Mouse (Mus musculus): Measurements from ENCODE around the gene Stk17b. TPM values are rescaled to one million over a fixed set of nuclear protein-coding genes. Genes with fewer than 3 reads are reported as not detected.
A peak's percentile ranks its signal among the peaks of the same experiment; 100 is the strongest.
"Not testable (repeated sequence)": the region's sequence is repeated elsewhere in the genome, so short reads cannot be mapped to it uniquely, and the experiment has no call there.

Stk17b gene
- total and polyA plus RNA-seq, 2 experiments = 0.82 to 7.2 TPM

DNA sequence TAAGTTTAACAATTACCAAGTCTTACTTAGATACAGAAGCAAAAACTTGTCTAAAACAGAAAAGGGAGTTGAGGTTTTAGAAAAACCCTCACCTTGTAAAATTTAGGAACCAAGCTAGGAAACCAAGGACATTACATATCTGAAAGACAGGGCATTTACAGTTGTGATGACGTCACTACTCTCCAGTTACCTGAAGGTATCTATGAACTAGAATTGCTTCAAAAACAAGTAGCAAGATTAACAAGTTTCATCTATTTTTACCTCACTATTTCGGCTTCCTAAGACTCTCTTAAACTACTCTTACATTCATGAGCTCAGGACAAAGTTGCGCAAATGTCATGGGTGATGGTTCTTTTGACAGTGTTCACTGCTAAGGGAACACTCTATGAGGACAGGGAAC, 12.1 kb downstream of the Stk17b start:
- H3K4me3 ChIP-seq (ENCODE audit: insufficient read depth, low read depth, low read length) = no peak overlapping the region
- 96% methylated on average over 3 of the region's 3 CpGs for WGBS
- H3K79me2 ChIP-seq (ENCODE audit: control insufficient read depth, insufficient read depth, low read length) = no peaks in the 10 kb centered on the region; the same call in 1 of the 2 replicates
- TF ChIP-seq POLR2A (IDR thresholded peaks at IDR 0.05; ENCODE audit: extremely low read depth, insufficient read depth, low read length) (no peak), CTCF (IDR thresholded peaks at IDR 0.05; ENCODE audit: low read depth, low read length) (no peak)
- H3K9ac ChIP-seq (ENCODE audit: low read depth, low read length) = no peak overlapping the region
- no peak overlapping the region for H3K27ac ChIP-seq (replicated peaks; ENCODE audit: insufficient read depth, low read depth, low read length)
- H3K27me3 ChIP-seq (ENCODE audit: control insufficient read depth, insufficient read depth, low read length) = no peaks in the 10 kb centered on the region
- peaks cover 2% of the 10 kb centered on the region; the same call in 1 of the 2 replicates for H3K4me1 ChIP-seq (ENCODE audit: control insufficient read depth, insufficient read depth, low read length)
- DNase-seq (ENCODE audit: extremely low read depth, low read depth, low spot score) = no peak
- peaks cover 1% of the 10 kb centered on the region; the same call in 1 of the 2 replicates for H3K36me3 ChIP-seq (ENCODE audit: control insufficient read depth, insufficient read depth, low read length)

DNA sequence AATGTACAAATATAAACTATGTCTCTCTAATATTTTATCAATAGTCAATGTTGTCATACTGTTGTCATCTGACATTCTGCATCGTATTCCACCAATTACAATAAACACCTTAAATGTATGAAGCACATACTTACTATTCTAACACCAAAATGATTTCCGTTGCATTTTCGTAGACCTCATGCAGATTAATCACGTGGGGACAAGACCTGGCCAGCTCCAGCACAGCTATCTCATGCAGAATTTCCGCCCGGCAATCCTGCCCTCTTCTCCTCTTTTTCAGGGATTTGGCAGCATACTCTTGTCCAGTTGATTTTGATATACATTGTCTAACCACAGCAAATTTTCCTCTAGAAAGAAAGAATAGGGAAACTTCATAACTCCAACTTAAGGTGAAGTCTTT, 13.5 kb downstream of the Stk17b start:
- Histone ChIP-seq H3K36me3 (ENCODE audit: control insufficient read depth, insufficient read depth, low read length) (peaks cover 1% of the 10 kb centered on the region; the same call in 1 of the 2 replicates), H3K27ac (replicated peaks; ENCODE audit: insufficient read depth, low read depth, low read length) (no peak overlapping the region), H3K4me3 (ENCODE audit: insufficient read depth, low read depth, low read length) (no peak overlapping the region), H3K9ac (ENCODE audit: low read depth, low read length) (no peak overlapping the region), H3K4me1 (ENCODE audit: control insufficient read depth, insufficient read depth, low read length) (no peaks in the 10 kb centered on the region; the same call in 1 of the 2 replicates), H3K79me2 (ENCODE audit: control insufficient read depth, insufficient read depth, low read length) (no peaks in the 10 kb centered on the region), H3K27me3 (ENCODE audit: control insufficient read depth, insufficient read depth, low read length) (no peaks in the 10 kb centered on the region)
- TF ChIP-seq CTCF (IDR thresholded peaks at IDR 0.05; ENCODE audit: low read depth, low read length) (no peak), POLR2A (IDR thresholded peaks at IDR 0.05; ENCODE audit: extremely low read depth, insufficient read depth, low read length) (no peak)
- WGBS = 90% methylated on average over 6 of the region's 6 CpGs
- no peak for DNase-seq (ENCODE audit: extremely low read depth, low read depth, low spot score)

DNA sequence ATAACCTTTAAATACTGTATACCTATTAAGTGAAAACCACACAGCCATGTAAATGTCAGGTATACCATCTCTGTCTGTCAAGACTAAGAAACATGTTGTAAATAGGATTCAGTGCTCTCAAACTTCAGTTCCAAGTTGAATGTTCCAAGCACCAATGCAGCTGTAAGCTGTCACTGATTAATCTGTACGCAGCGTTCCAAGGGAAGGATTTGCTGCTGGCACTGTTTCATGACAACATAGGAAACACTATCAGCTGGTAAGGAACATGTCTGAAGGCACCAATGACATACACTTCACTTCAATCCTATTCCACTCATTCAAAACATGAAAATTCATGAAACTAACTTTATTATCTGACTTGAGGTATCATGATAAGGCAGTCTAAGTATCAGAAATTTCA, 18.9 kb downstream of the Stk17b start:
- WGBS = 20% methylated on average over 2 of the region's 2 CpGs
- H3K4me3 ChIP-seq (ENCODE audit: insufficient read depth, low read depth, low read length) = no peak overlapping the region
- TF ChIP-seq CTCF (IDR thresholded peaks at IDR 0.05; ENCODE audit: low read depth, low read length) = no peak
- H3K27ac ChIP-seq (replicated peaks; ENCODE audit: insufficient read depth, low read depth, low read length) = no peak overlapping the region
- H3K9ac ChIP-seq (ENCODE audit: low read depth, low read length) = no peak overlapping the region
- peaks cover 20% of the 10 kb centered on the region; the same call in 1 of the 2 replicates for H3K36me3 ChIP-seq (ENCODE audit: control insufficient read depth, insufficient read depth, low read length)
- H3K27me3 ChIP-seq (ENCODE audit: control insufficient read depth, insufficient read depth, low read length) = no peaks in the 10 kb centered on the region
- DNase-seq (ENCODE audit: extremely low read depth, low read depth, low spot score) = peak; percentile 39
- peaks cover 1% of the 10 kb centered on the region; the same call in 1 of the 2 replicates for H3K4me1 ChIP-seq (ENCODE audit: control insufficient read depth, insufficient read depth, low read length)
- H3K79me2 ChIP-seq (ENCODE audit: control insufficient read depth, insufficient read depth, low read length) = no peaks in the 10 kb centered on the region

DNA sequence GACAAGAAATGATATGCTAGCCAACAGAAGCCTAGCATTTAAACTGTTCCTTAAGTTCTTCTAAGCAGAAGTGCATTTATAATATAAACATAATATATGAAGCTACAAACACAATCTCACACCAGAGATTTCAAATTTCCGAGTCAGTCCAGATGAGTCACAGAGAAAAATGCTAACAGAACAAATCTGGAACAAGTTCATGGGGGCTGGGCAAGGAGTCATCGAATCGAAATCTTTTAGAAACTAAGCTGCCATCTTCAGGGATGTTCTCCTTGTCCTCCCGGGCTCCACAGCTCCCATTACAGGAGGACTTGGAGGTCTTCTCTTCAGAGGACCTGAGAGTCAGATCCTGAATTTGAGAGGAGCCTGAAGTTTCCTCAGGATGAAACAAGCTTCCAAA, 27.7 kb downstream of the Stk17b start:
- H3K4me1 ChIP-seq (ENCODE audit: control insufficient read depth, insufficient read depth, low read length) = no peaks in the 10 kb centered on the region
- 85% methylated on average over 4 of the region's 4 CpGs for whole genome bisulfite sequencing
- H3K27ac ChIP-seq (replicated peaks; ENCODE audit: insufficient read depth, low read depth, low read length) = no peak overlapping the region
- H3K4me3 ChIP-seq (ENCODE audit: insufficient read depth, low read depth, low read length) = no peak overlapping the region
- peaks cover 13% of the 10 kb centered on the region for H3K36me3 ChIP-seq (ENCODE audit: control insufficient read depth, insufficient read depth, low read length)
- no peaks in the 10 kb centered on the region for H3K27me3 ChIP-seq (ENCODE audit: control insufficient read depth, insufficient read depth, low read length)
- TF ChIP-seq POLR2A (IDR thresholded peaks at IDR 0.05; ENCODE audit: extremely low read depth, insufficient read depth, low read length) (no peak), CTCF (IDR thresholded peaks at IDR 0.05; ENCODE audit: low read depth, low read length) (no peak)
- DNase-seq (ENCODE audit: extremely low read depth, low read depth, low spot score) = no peak
- no peak overlapping the region for H3K9ac ChIP-seq (ENCODE audit: low read depth, low read length)
- no peaks in the 10 kb centered on the region for H3K79me2 ChIP-seq (ENCODE audit: control insufficient read depth, insufficient read depth, low read length)

DNA sequence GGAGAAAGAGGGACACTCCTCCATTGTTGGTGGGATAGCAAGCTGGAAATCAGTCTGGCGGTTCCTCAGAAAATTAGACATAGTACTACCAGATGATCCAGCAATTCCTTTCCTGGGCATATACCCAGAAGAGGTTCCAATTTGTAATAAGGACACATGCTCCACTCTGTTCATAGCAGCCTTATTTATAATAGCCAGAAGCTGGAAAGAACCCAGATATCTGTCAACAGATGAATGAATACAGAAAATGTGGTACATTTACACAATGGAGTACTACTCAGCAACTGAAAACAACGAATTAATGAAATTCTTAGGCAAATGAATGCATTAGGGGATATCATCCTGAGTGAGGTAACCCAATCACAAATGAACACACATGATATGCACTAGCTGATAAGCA, 31.5 kb downstream of the Stk17b start:
- not testable (repeated sequence) for H3K4me3 ChIP-seq (ENCODE audit: insufficient read depth, low read depth, low read length); H3K79me2 ChIP-seq (ENCODE audit: control insufficient read depth, insufficient read depth, low read length); DNase-seq (ENCODE audit: extremely low read depth, low read depth, low spot score); H3K27me3 ChIP-seq (ENCODE audit: control insufficient read depth, insufficient read depth, low read length); H3K9ac ChIP-seq (ENCODE audit: low read depth, low read length); H3K27ac ChIP-seq (replicated peaks; ENCODE audit: insufficient read depth, low read depth, low read length); H3K4me1 ChIP-seq (ENCODE audit: control insufficient read depth, insufficient read depth, low read length); H3K36me3 ChIP-seq (ENCODE audit: control insufficient read depth, insufficient read depth, low read length)
- 93% methylated on average over 2 of the region's 2 CpGs for WGBS

- WGBS = 93% methylated on average over 1 of the region's 1 CpGs
- no peaks in the 10 kb centered on the region for H3K27me3 ChIP-seq (ENCODE audit: control insufficient read depth, insufficient read depth, low read length)
- TF ChIP-seq POLR2A (IDR thresholded peaks at IDR 0.05; ENCODE audit: extremely low read depth, insufficient read depth, low read length) (no peak), CTCF (IDR thresholded peaks at IDR 0.05; ENCODE audit: low read depth, low read length) (no peak)
- H3K36me3 ChIP-seq (ENCODE audit: control insufficient read depth, insufficient read depth, low read length) = no peaks in the 10 kb centered on the region
- H3K4me3 ChIP-seq (ENCODE audit: insufficient read depth, low read depth, low read length) = no peak overlapping the region
- H3K4me1 ChIP-seq (ENCODE audit: control insufficient read depth, insufficient read depth, low read length) = no peaks in the 10 kb centered on the region
- H3K9ac ChIP-seq (ENCODE audit: low read depth, low read length) = no peak overlapping the region
- H3K27ac ChIP-seq (replicated peaks; ENCODE audit: insufficient read depth, low read depth, low read length) = no peak overlapping the region
- no peak for DNase-seq (ENCODE audit: extremely low read depth, low read depth, low spot score)
- no peaks in the 10 kb centered on the region for H3K79me2 ChIP-seq (ENCODE audit: control insufficient read depth, insufficient read depth, low read length)
Measured at GRCm38 (mm10) chr1:53751144-53751543, 33.9 kb downstream of the Stk17b start.

- H3K27me3 ChIP-seq (ENCODE audit: control insufficient read depth, insufficient read depth, low read length); H3K79me2 ChIP-seq (ENCODE audit: control insufficient read depth, insufficient read depth, low read length); H3K4me1 ChIP-seq (ENCODE audit: control insufficient read depth, insufficient read depth, low read length); H3K27ac ChIP-seq (replicated peaks; ENCODE audit: insufficient read depth, low read depth, low read length); H3K4me3 ChIP-seq (ENCODE audit: insufficient read depth, low read depth, low read length); H3K36me3 ChIP-seq (ENCODE audit: control insufficient read depth, insufficient read depth, low read length); H3K9ac ChIP-seq (ENCODE audit: low read depth, low read length); DNase-seq (ENCODE audit: extremely low read depth, low read depth, low spot score): not testable (repeated sequence)
- WGBS = 90% methylated on average over 7 of the region's 7 CpGs
Measured at GRCm38 (mm10) chr1:53750697-53751096, 34.3 kb downstream of the Stk17b start.

GRCm38 (mm10) chr1:53749881-53750385, 35.1 kb downstream of the Stk17b start:
- H3K4me3 ChIP-seq (ENCODE audit: insufficient read depth, low read depth, low read length); H3K9ac ChIP-seq (ENCODE audit: low read depth, low read length); H3K79me2 ChIP-seq (ENCODE audit: control insufficient read depth, insufficient read depth, low read length); H3K27me3 ChIP-seq (ENCODE audit: control insufficient read depth, insufficient read depth, low read length); H3K27ac ChIP-seq (replicated peaks; ENCODE audit: insufficient read depth, low read depth, low read length); H3K4me1 ChIP-seq (ENCODE audit: control insufficient read depth, insufficient read depth, low read length); H3K36me3 ChIP-seq (ENCODE audit: control insufficient read depth, insufficient read depth, low read length); DNase-seq (ENCODE audit: extremely low read depth, low read depth, low spot score): not testable (repeated sequence)
- 98% methylated on average over 1 of the region's 1 CpGs for WGBS
